Mouse (Mus musculus): ENCODE data around the gene Gm11027.

GRCm38 (mm10) chr12:116265275-116265674, 9.9 kb upstream of the Gm11027 start:
- TF ChIP-seq ZNF384 (IDR thresholded peaks at IDR 0.05; ENCODE audit: low read depth, low read length) = no peak
- TF ChIP-seq CHD2 (IDR thresholded peaks at IDR 0.05; ENCODE audit: low read depth, low read length) = no peak
- no peak for TF ChIP-seq ZC3H11A (IDR thresholded peaks at IDR 0.05; ENCODE audit: borderline replicate concordance, low read depth, low read length)
- TF ChIP-seq HCFC1 (IDR thresholded peaks at IDR 0.05; ENCODE audit: borderline replicate concordance, insufficient read depth, low read length) = no peak
- no peak for TF ChIP-seq MAFK (IDR thresholded peaks at IDR 0.05; ENCODE audit: insufficient read depth, low read depth, low read length)
